Mouse (Mus musculus) lung, adult 10 weeks (tissue): Measurements from ENCODE around the gene Zc3hc1. TPM values are rescaled to one million over a fixed set of nuclear protein-coding genes. Genes with fewer than 3 reads are reported as not detected.

Experiments used
- polyA plus RNA-seq: library from polyadenylated mRNA; stranded (reverse); fragments of 350-450 nt; fragmentation: Illumina TruSeq; extraction: RNeasy Lipid Tissue Mini Kit (QIAGEN cat#74804); gene quantifications from one replicate; pipeline ENCODE4 v1.2.3, GENCODE M21; 2014; ENCODE audit warnings: low read depth, low replicate concordance; ENCODE audit not compliant: insufficient read depth

Zc3hc1 gene
- 17.8 TPM for polyA plus RNA-seq

GRCm38 (mm10) chr6:30390714-30391697, at the start of gene Zc3hc1:
Gene Zc3hc1, minus strand, starts transcription at chr6:30391028.

DNA sequence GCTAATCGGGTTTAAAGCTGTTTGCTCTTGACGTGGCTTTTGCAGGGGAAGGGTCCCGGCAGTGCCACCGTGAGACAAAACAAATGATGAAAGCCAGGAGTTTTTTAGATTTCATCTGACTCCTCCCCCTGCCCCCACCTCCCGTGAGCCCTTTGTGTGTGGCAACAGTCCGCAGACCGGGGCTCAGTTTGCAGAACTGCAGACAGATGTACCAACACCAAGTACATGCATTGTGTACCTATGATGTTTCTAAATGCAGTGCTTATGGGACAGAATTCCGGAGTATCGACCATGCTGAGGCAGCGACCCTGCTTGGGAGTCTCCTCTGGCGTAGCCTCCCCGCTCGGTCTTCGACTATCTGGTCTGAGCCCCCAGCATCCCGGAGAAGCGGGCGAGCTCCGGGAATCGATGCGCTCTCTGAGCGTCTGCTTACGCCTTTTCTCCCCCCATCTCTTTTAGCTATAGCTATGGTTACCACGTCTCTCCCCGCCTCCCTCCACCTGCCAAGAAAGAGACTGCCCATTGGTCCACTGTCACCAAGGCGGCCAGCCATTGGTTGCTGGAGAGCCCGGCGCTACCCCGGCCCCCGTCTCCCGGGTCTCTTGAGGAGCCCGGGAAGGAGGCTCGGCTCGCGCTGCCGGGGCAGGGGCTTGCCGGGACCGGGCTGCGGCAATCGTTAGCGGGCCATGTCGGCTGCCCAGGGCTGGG, 10.6 kb upstream of the Zc3hc1 start, which contains the start of gene Klhdc10:
Gene Klhdc10, plus strand, starts transcription at position 561 of the 708 bp plus-strand sequence.

Other genes with a start within 250 kb of the Zc3hc1 start
- gene Ube2h, start 86.5 kb downstream of the Zc3hc1 start, polyA plus RNA-seq = 38.1 TPM
- 10.7 TPM for gene Klhdc10, start 10.8 kb upstream of the Zc3hc1 start, polyA plus RNA-seq
- gene Tmem209, start 118.8 kb upstream of the Zc3hc1 start, polyA plus RNA-seq = 9.0 TPM
- not detected for gene Ssmem1, start 118.8 kb upstream of the Zc3hc1 start, polyA plus RNA-seq
- not detected for gene Cpa2, start 150.6 kb upstream of the Zc3hc1 start, polyA plus RNA-seq
- not detected for gene Cpa4, start 177.3 kb upstream of the Zc3hc1 start, polyA plus RNA-seq
- gene Cpa5, start 220.0 kb upstream of the Zc3hc1 start, polyA plus RNA-seq = not detected
- gene Cpa1, start 248.2 kb upstream of the Zc3hc1 start, polyA plus RNA-seq = not detected